In genomic region chr5:107403947-107404684, GRCm38 (mm10) we compare ENCODE assay signal across 10 mouse cellular contexts. TPM values are rescaled to one million over a fixed set of nuclear protein-coding genes. Genes with fewer than 3 reads are reported as not detected.
DNase-seq lines count a peak whose midpoint lies in the region; ATAC-seq lines count a peak whose summit lies in the region.
"Had no signal": no experiment of that assay in that cellular context is flagged by ENCODE, and none has a peak within 500 bp of the region (broad histone marks: within the 10 kb centered on the region; RNA-seq: fewer than 3 reads in every experiment).

No protein-coding gene starts in this region.

- H3K4me3 ChIP-seq in heart, embryonic 15.5 days, result peak overlapping the region; percentile 56
- H3K4me3 ChIP-seq in forebrain, embryonic 12.5 days (replicated peaks), result peak overlapping the region; percentile 61
- peak overlapping the region; percentile 62 for H3K4me3 ChIP-seq in neural tube, embryonic 14.5 days (ENCODE audit: low read depth, low read length)

- no peak for DNase-seq in heart, postnatal 25 days (ENCODE audit: low spot score)
- DNase-seq in brain, adult 2 months (ENCODE audit: low read depth, low spot score), result peak; percentile 96
- peak; percentile 32 to 83 for DNase-seq in left cerebral cortex, adult 8-10 months (ENCODE audit: low spot score in 2 of 2)
- no peak for DNase-seq in embryo, embryonic 10 days (ENCODE audit: low spot score)

- no peak overlapping the region for H3K27ac ChIP-seq in heart, embryonic 15.5 days
- H3K27ac ChIP-seq in forebrain, embryonic 12.5 days, result no peak overlapping the region
- H3K27ac ChIP-seq in neural tube, embryonic 14.5 days (ENCODE audit: low read depth, low read length), result no peak overlapping the region

- H3K27me3 ChIP-seq in heart, embryonic 15.5 days, result peaks cover 22% of the 10 kb centered on the region
- H3K27me3 ChIP-seq in forebrain, embryonic 12.5 days, result peaks cover 30% of the 10 kb centered on the region
- H3K27me3 ChIP-seq in neural tube, embryonic 14.5 days (ENCODE audit: control insufficient read depth, insufficient read depth, low read length), result peaks cover 12% of the 10 kb centered on the region

- H3K9ac ChIP-seq in heart, embryonic 15.5 days, result peak overlapping the region; percentile 53
- peak overlapping the region; percentile 67 for H3K9ac ChIP-seq in forebrain, embryonic 12.5 days
- peak overlapping the region; percentile 69 for H3K9ac ChIP-seq in neural tube, embryonic 14.5 days (replicated peaks; ENCODE audit: low read depth, low read length)

- H3K36me3 ChIP-seq in heart, embryonic 15.5 days, result no peaks in the 10 kb centered on the region
- H3K36me3 ChIP-seq in forebrain, embryonic 12.5 days (replicated peaks), result no peaks in the 10 kb centered on the region
- H3K36me3 ChIP-seq in neural tube, embryonic 14.5 days (ENCODE audit: control insufficient read depth, insufficient read depth, low read length), result no peaks in the 10 kb centered on the region

- peak overlapping the region; percentile 99 for H3K4me2 ChIP-seq in heart, embryonic 15.5 days
- peak overlapping the region; percentile 98 for H3K4me2 ChIP-seq in forebrain, embryonic 12.5 days
- peak overlapping the region; percentile 100 for H3K4me2 ChIP-seq in neural tube, embryonic 14.5 days (ENCODE audit: low read depth, low read length)

- 28% methylated on average over 12 of the region's 12 CpGs for WGBS in heart, embryonic 15.5 days
- 25% methylated on average over 12 of the region's 12 CpGs for WGBS in forebrain, embryonic 12.5 days
- WGBS in neural tube, embryonic 14.5 days, result 29% methylated on average over 12 of the region's 12 CpGs

- ATAC-seq in heart, embryonic 15.5 days (replicated peaks; ENCODE audit: insufficient number of reproducible peaks, insufficient read depth, low FRiP score, low read depth), result no peak
- no peak; the same call in 1 of the 2 replicates for ATAC-seq in forebrain, embryonic 12.5 days (ENCODE audit: low FRiP score)
- no peak for ATAC-seq in neural tube, embryonic 14.5 days (ENCODE audit: low read depth)
- no peak for ATAC-seq in erythroblast, adult 5-6 weeks (replicated peaks; ENCODE audit: low FRiP score, poor library complexity, severe bottlenecking)

- peaks cover 8% of the 10 kb centered on the region; the same call in 1 of the 2 replicates for H3K4me1 ChIP-seq in heart, embryonic 15.5 days (replicated peaks)
- H3K4me1 ChIP-seq in forebrain, embryonic 12.5 days, result peaks cover 13% of the 10 kb centered on the region
- no peaks in the 10 kb centered on the region for H3K4me1 ChIP-seq in neural tube, embryonic 14.5 days (ENCODE audit: control insufficient read depth, insufficient read depth, low read length)

- H3K9me3 ChIP-seq in heart, embryonic 15.5 days (replicated peaks), result no peaks in the 10 kb centered on the region
- no peaks in the 10 kb centered on the region for H3K9me3 ChIP-seq in forebrain, embryonic 12.5 days
- no peaks in the 10 kb centered on the region for H3K9me3 ChIP-seq in neural tube, embryonic 14.5 days (ENCODE audit: control insufficient read depth, low read length)

- intact Hi-C loops in heart, postnatal 25 days (cut with DNase I), result no loop called here

RNA-seq across cellular contexts. Expression of gene Ephx4, which starts 1.6 kb away (rescaled TPM):
- 1.0 and 1.4 TPM in 2 replicates for polyA plus RNA-seq in heart, embryonic 15.5 days (2015; fragmentation: Nextera tagmentation; extraction: Ambion mirVana)
- total RNA-seq in heart, postnatal 25 days (2021), result under 1 TPM in 1 of 2 experiments, not detected in 1; 0.26 TPM
- polyA plus RNA-seq in forebrain, embryonic 12.5 days (2016; fragmentation: Nextera tagmentation; extraction: Ambion mirVana), result 0.56 and 0.98 TPM in 2 replicates
- total RNA-seq in left cerebral cortex, adult 8-10 months (2022), result 10 to 100 TPM; 70.6 to 84.4 (median 78.8) TPM
- polyA plus RNA-seq in neural tube, embryonic 14.5 days (2014; fragmentation: Nextera tagmentation; extraction: Ambion mirVana), result 3.5 and 3.9 TPM in 2 replicates
- total RNA-seq in erythroblast, adult 5-6 weeks (2015; ENCODE audit: low replicate concordance), result not detected in 2 replicates
- not detected in 2 replicates for total RNA-seq in erythroblast, adult 5-6 weeks (2017; ENCODE audit: low replicate concordance)

RNA-seq across cellular contexts. Expression of gene Lpcat2b, which starts 27.2 kb away (rescaled TPM):
- polyA plus RNA-seq in heart, embryonic 15.5 days (2015; fragmentation: Nextera tagmentation; extraction: Ambion mirVana), result not detected in 2 replicates
- not detected for total RNA-seq in heart, postnatal 25 days (2021)
- not detected in 2 replicates for polyA plus RNA-seq in forebrain, embryonic 12.5 days (2016; fragmentation: Nextera tagmentation; extraction: Ambion mirVana)
- total RNA-seq in left cerebral cortex, adult 8-10 months (2022), result under 1 TPM; 0.14 to 0.55 (median 0.27) TPM
- polyA plus RNA-seq in neural tube, embryonic 14.5 days (2014; fragmentation: Nextera tagmentation; extraction: Ambion mirVana), result 0.07 TPM in 1 of 2 replicates, not detected in the other
- total RNA-seq in erythroblast, adult 5-6 weeks (2015; ENCODE audit: low replicate concordance), result not detected in 2 replicates
- total RNA-seq in erythroblast, adult 5-6 weeks (2017; ENCODE audit: low replicate concordance), result not detected in 2 replicates
- total RNA-seq: MEL had no signal
- polyA plus RNA-seq: large intestine, adult 2 months had no signal

RNA-seq across cellular contexts. Expression of gene Btbd8, which starts 33.7 kb away (rescaled TPM):
- polyA plus RNA-seq in heart, embryonic 15.5 days (2015; fragmentation: Nextera tagmentation; extraction: Ambion mirVana), result 2.7 and 3.7 TPM in 2 replicates
- total RNA-seq in heart, postnatal 25 days (2021), result 1 to 10 TPM; 4.4 to 5.4 TPM
- polyA plus RNA-seq in forebrain, embryonic 12.5 days (2016; fragmentation: Nextera tagmentation; extraction: Ambion mirVana), result 10.9 and 13.2 TPM in 2 replicates
- total RNA-seq in left cerebral cortex, adult 8-10 months (2022), result 100 to 1,000 TPM; 146 to 156 (median 150) TPM
- polyA plus RNA-seq in neural tube, embryonic 14.5 days (2014; fragmentation: Nextera tagmentation; extraction: Ambion mirVana), result 19.0 and 21.2 TPM in 2 replicates
- total RNA-seq in erythroblast, adult 5-6 weeks (2015; ENCODE audit: low replicate concordance), result 1.9 and 3.1 TPM in 2 replicates
- total RNA-seq in erythroblast, adult 5-6 weeks (2017; ENCODE audit: low replicate concordance), result 5.9 and 6.1 TPM in 2 replicates

Comparison
In these comparisons a context has a peak if more than half of its experiments do, and no peak if none do; other contexts are left out.
1. DNase-seq: peak in brain, adult 2 months (single experiment) and left cerebral cortex, adult 8-10 months (2 of 2); none in heart, postnatal 25 days (single experiment) and embryo, embryonic 10 days (single experiment).
2. RNA of gene Ephx4, which starts 1.6 kb away (total RNA-seq): 70.6 to 84.4 TPM in left cerebral cortex, adult 8-10 months; 0.26 TPM in heart, postnatal 25 days and not detected in erythroblast, adult 5-6 weeks; every median in the first group is over 10 times any median in the second.
3. RNA of gene Btbd8, which starts 33.7 kb away (total RNA-seq): 146 to 156 TPM in left cerebral cortex, adult 8-10 months; 1.9 to 6.1 TPM in erythroblast, adult 5-6 weeks and 4.4 to 5.4 TPM in heart, postnatal 25 days; every median in the first group is over 10 times any median in the second.
4. Peak in every context shown above with its lines, with median percentiles within 50 percentile points of each other: H3K4me2 ChIP-seq, H3K4me3 ChIP-seq and H3K9ac ChIP-seq.